Mouse (Mus musculus) liver, embryonic 11.5 days (tissue): ENCODE results near the gene Gabarapl2. TPM values are rescaled to one million over a fixed set of nuclear protein-coding genes. Genes with fewer than 3 reads are reported as not detected.

Experiments used
- ATAC-seq: fragments of 200-750 bp; cut with Nextera tagmentation; replicated peaks from 2 replicates; pipeline ENCODE4 v1.8.0; 2017; ENCODE audit warnings: moderate number of reproducible peaks, mild to moderate bottlenecking, moderate TSS enrichment, moderate library complexity; ENCODE audit not compliant: low FRiP score
- DNase-seq: peaks from one replicate; pipeline ENCODE4 v3.0.0-alpha.2; 2017; ENCODE audit warnings: low spot score
- H3K27ac ChIP-seq: fragments of 300-500 bp; sonication (generic); 2 replicates; pipeline ENCODE4 v1.5.1; 2014; ENCODE audit warnings: mild to moderate bottlenecking, low read depth, low read length, control low read depth
- H3K27me3 ChIP-seq: fragments of 300-500 bp; sonication (generic); replicated peaks from 2 replicates; pipeline ENCODE4 v1.6.1; 2014; ENCODE audit warnings: low read length, mixed read lengths; ENCODE audit not compliant: control insufficient read depth, insufficient read depth
- H3K36me3 ChIP-seq: fragments of 300-500 bp; sonication (generic); 2 replicates; pipeline ENCODE4 v1.6.1; 2014; ENCODE audit warnings: mild to moderate bottlenecking, low read length, moderate library complexity, mixed read lengths; ENCODE audit not compliant: control insufficient read depth, insufficient read depth
- H3K4me1 ChIP-seq: fragments of 300-500 bp; sonication (generic); replicated peaks from 2 replicates; pipeline ENCODE4 v1.6.1; 2014; ENCODE audit warnings: low read length, mixed read lengths; ENCODE audit not compliant: control insufficient read depth, insufficient read depth
- H3K4me2 ChIP-seq: fragments of 300-500 bp; sonication (generic); 2 replicates; pipeline ENCODE4 v1.6.1; 2014; ENCODE audit warnings: mild to moderate bottlenecking, control low read depth, moderate library complexity
- H3K4me3 ChIP-seq: fragments of 300-500 bp; sonication (generic); 2 replicates; pipeline ENCODE4 v1.5.1; 2014; ENCODE audit warnings: low read depth, low read length, control low read depth
- H3K9ac ChIP-seq: fragments of 300-500 bp; sonication (generic); 2 replicates; pipeline ENCODE4 v1.6.1; 2014; ENCODE audit warnings: low read depth, low read length, control low read depth
- H3K9me3 ChIP-seq: fragments of 300-500 bp; sonication (generic); 2 replicates; pipeline ENCODE4 v1.6.1; 2016; ENCODE audit warnings: low read length, inconsistent platforms, mixed read lengths; ENCODE audit not compliant: control insufficient read depth
- WGBS: fragments of 180-500 bp; shearing (Covaris S2); extraction: QIAGEN DNeasy Blood & Tissue Kit; methylation state at CpG from one replicate; pipeline ENCODE4 v1.1.7; 2014; 5-methylcytosine and 5-hydroxymethylcytosine counted together
- polyA plus RNA-seq: library from polyadenylated mRNA; unstranded; fragments of >200 nt; fragmentation: Nextera tagmentation; extraction: Ambion mirVana; gene quantifications from 2 replicates; pipeline ENCODE4 v1.2.1, GENCODE M21; 2014

Gabarapl2 gene
- polyA plus RNA-seq, 1 experiment from 2014 or later: 136 TPM

DNA sequence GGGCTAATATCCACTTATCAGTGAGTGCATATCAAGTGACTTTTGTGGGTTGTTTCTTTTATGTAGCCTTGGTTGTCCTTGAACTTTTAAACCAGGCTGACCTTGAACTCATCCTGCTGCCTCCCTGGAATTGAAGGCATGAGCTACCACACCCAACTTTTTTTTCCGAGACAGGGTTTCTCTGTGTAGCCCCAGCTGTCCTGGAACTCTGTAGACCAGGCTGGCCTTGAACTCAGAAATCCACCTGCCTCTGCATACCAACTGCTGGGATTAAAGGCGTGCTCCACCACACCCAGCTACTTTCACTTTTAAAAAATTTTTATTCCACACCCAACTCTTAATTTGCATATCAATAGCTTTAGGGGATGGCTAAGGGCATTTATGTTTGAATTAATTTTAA, 3.0 kb downstream of the Gabarapl2 start:
- Histone ChIP-seq H3K36me3 (peaks cover 8% of the 10 kb centered on the region; the same call in 1 of the 2 replicates), H3K27ac (no peak overlapping the region), H3K4me2 (no peak overlapping the region), H3K27me3 (no peaks in the 10 kb centered on the region), H3K4me1 (peaks cover 13% of the 10 kb centered on the region), H3K9ac (no peak overlapping the region), H3K4me3 (no peak overlapping the region), H3K9me3 (no peaks in the 10 kb centered on the region)
- no peak for ATAC-seq
- WGBS: 82% methylated on average over 2 of the region's 2 CpGs
- DNase-seq: no peak

GRCm38 (mm10) chr8:111947144-111947543, 6.6 kb downstream of the Gabarapl2 start:
- ATAC-seq: no peak
- no peak for DNase-seq
- WGBS: 80% methylated on average over 2 of the region's 2 CpGs
- peaks cover 8% of the 10 kb centered on the region; the same call in 1 of the 2 replicates for H3K36me3 ChIP-seq
- H3K27me3 ChIP-seq: no peaks in the 10 kb centered on the region
- no peaks in the 10 kb centered on the region for H3K9me3 ChIP-seq
- no peak overlapping the region for H3K4me3 ChIP-seq
- H3K4me1 ChIP-seq: no peaks in the 10 kb centered on the region
- no peak overlapping the region for H3K9ac ChIP-seq
- H3K27ac ChIP-seq: no peak overlapping the region
- H3K4me2 ChIP-seq: no peak overlapping the region

DNA sequence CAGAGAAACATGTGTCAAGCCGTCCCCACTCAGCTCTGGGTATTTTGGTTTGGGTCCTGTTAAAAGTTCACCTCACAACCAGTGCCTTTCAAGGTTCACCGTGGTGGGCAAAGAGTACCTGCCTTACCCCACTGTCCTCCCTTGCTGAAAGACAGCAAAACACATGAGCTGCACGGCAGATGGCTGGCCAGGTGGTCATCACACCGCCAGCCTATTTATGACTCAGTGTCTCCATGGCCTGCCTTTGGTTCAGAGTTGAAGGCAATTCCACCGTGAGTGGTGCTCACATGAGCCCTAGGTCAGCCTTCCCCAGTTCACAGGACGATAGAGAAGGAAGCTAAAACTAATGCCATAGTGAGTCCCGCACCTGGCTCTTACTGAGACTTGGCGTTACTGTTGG, 7.5 kb downstream of the Gabarapl2 start:
- peaks cover 11% of the 10 kb centered on the region for H3K36me3 ChIP-seq
- no peaks in the 10 kb centered on the region for H3K9me3 ChIP-seq
- H3K27me3 ChIP-seq: no peaks in the 10 kb centered on the region
- no peak overlapping the region for H3K4me2 ChIP-seq
- DNase-seq (no peak), ATAC-seq (no peak)
- no peak overlapping the region for H3K9ac ChIP-seq
- no peaks in the 10 kb centered on the region for H3K4me1 ChIP-seq
- WGBS: 92% methylated on average over 8 of the region's 8 CpGs
- H3K4me3 ChIP-seq: no peak overlapping the region
- no peak overlapping the region for H3K27ac ChIP-seq

DNA sequence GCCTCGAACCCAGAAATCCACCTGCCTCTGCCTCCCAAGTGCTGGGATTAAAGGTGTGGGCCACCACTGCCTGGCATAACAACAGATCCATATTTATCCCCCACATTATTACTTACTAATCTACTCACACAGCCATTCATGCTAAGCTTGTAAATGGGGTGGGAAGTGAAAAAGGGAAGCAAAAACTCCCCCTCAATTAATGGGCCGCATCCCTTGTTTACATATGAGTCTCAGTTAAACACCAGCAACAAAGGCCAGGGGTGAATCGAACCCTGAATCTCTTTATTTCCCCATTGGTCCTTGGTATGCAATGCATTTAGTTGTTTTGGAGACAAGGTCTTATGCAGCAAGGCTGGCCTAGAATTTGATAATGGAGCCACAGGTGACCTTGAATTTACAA, 10.3 kb downstream of the Gabarapl2 start:
- no peak for DNase-seq
- ATAC-seq: no peak
- Histone ChIP-seq H3K4me1 (no peaks in the 10 kb centered on the region), H3K9me3 (no peaks in the 10 kb centered on the region), H3K27me3 (no peaks in the 10 kb centered on the region), H3K27ac (no peak overlapping the region), H3K36me3 (peaks cover 15% of the 10 kb centered on the region), H3K9ac (no peak overlapping the region), H3K4me3 (no peak overlapping the region), H3K4me2 (no peak overlapping the region)
- 79% methylated on average over 3 of the region's 3 CpGs for WGBS

DNA sequence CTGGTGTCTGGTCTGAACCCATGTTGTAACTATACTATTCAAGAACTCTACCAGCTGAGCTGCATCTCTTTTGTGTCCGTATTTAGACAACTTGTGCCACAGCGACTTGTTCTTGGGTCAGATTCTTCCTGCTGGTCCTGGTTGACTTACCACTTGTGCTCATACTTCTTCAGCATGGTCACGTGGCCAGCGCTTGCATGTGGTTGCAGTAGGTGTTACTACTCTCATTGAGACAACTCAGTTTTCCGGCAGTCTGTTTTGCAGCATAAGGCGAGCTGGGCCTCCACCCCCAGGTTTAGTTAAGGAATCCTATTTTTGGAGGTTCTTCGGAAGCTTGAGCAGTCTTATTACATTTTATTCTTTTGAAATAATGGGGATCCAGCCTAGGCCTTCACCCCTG, 10.8 kb downstream of the Gabarapl2 start:
- Histone ChIP-seq H3K9me3 (no peaks in the 10 kb centered on the region), H3K9ac (no peak overlapping the region), H3K36me3 (peaks cover 15% of the 10 kb centered on the region), H3K4me3 (no peak overlapping the region), H3K4me1 (no peaks in the 10 kb centered on the region), H3K27me3 (no peaks in the 10 kb centered on the region), H3K27ac (no peak overlapping the region), H3K4me2 (no peak overlapping the region)
- no peak for DNase-seq
- no peak for ATAC-seq
- 91% methylated on average over 7 of the region's 7 CpGs for WGBS

- DNase-seq (no peak), ATAC-seq (no peak)
- Histone ChIP-seq H3K4me3 (no peak overlapping the region), H3K27ac (no peak overlapping the region), H3K9ac (no peak overlapping the region), H3K36me3 (peaks cover 19% of the 10 kb centered on the region), H3K27me3 (no peaks in the 10 kb centered on the region), H3K4me2 (no peak overlapping the region), H3K4me1 (no peaks in the 10 kb centered on the region), H3K9me3 (no peaks in the 10 kb centered on the region)
- WGBS: 93% methylated on average over 5 of the region's 5 CpGs
These were observed 11.4 kb downstream of the Gabarapl2 start for GRCm38 (mm10) chr8:111951936-111952335.

DNA sequence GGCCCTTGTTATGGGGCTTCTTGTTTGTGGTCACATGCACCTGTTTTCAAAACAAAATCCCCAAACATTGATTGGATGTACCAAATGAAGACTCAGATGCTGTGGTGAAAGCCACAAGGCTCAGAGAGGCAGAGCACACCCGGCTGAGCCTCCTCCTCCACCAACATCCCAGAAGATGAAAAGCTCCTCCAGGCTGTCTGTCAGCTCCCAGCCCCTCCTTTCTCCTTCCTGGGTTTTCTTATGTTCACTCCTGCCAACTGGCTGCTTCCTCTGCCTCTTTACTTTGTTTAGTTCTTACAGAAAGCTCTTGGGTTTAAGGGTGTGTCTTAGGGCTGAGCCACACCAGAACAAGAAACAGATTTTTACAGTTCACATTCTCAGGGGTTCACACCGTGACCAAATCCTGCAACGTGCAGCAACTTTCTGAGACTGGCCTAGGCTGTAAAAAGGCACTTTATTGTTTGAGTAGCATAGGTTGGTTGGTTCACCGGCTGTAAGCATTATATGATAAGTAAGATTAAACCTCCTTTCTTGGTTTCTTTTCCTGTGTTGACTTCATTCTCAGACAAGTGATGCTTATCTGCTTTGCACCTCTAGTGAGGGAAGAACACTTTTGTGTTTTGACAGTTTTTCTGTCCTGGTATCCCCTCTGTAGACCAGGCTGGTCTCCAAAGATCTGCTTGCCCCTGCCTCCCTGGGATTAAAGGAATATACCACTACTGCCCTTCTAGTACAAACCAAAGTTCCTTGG, 14.5 kb downstream of the Gabarapl2 start:
- peaks cover 22% of the 10 kb centered on the region for H3K36me3 ChIP-seq

GRCm38 (mm10) chr8:111955879-111956278, 15.4 kb downstream of the Gabarapl2 start:
- Histone ChIP-seq H3K4me1 (no peaks in the 10 kb centered on the region), H3K9me3 (no peaks in the 10 kb centered on the region), H3K4me3 (no peak overlapping the region), H3K27ac (no peak overlapping the region), H3K27me3 (no peaks in the 10 kb centered on the region), H3K9ac (no peak overlapping the region), H3K36me3 (peaks cover 22% of the 10 kb centered on the region), H3K4me2 (no peak overlapping the region)
- WGBS: 79% methylated on average over 5 of the region's 5 CpGs
- no peak for ATAC-seq
- no peak for DNase-seq

More for the DNA sequence above, 14.5 kb downstream of the Gabarapl2 start:
- no peaks in the 10 kb centered on the region for H3K27me3 ChIP-seq
- no peak overlapping the region for H3K9ac ChIP-seq
- H3K4me3 ChIP-seq: no peak overlapping the region
- ATAC-seq (no peak), DNase-seq (no peak)
- 86% methylated on average over 4 of the region's 4 CpGs for WGBS
- H3K27ac ChIP-seq: no peak overlapping the region
- H3K4me2 ChIP-seq: no peak overlapping the region
- no peaks in the 10 kb centered on the region for H3K9me3 ChIP-seq
- no peaks in the 10 kb centered on the region for H3K4me1 ChIP-seq

- 82% methylated on average over 2 of the region's 2 CpGs for WGBS
- no peaks in the 10 kb centered on the region for H3K9me3 ChIP-seq
- H3K36me3 ChIP-seq: peaks cover 22% of the 10 kb centered on the region
- H3K27ac ChIP-seq: no peak overlapping the region
- DNase-seq: no peak
- no peaks in the 10 kb centered on the region for H3K4me1 ChIP-seq
- H3K4me2 ChIP-seq: no peak overlapping the region
- no peak overlapping the region for H3K4me3 ChIP-seq
- H3K27me3 ChIP-seq: no peaks in the 10 kb centered on the region
- H3K9ac ChIP-seq: no peak overlapping the region
- no peak for ATAC-seq
These were observed 16.7 kb downstream of the Gabarapl2 start for GRCm38 (mm10) chr8:111957231-111957630.
